Mouse (Mus musculus) G1E-ER4 (cell line): Measurements from ENCODE around the gene Smad6. TPM values are rescaled to one million over a fixed set of nuclear protein-coding genes. Genes with fewer than 3 reads are reported as not detected.

Experiments used
- GATA1 ChIP-seq: IDR thresholded peaks from one replicate; pipeline ENCODE4 v1.8.0; 2012; ENCODE audit warnings: low read length, inconsistent platforms
- polyA plus RNA-seq: library from polyadenylated mRNA; stranded (reverse); fragments of >175 nt; gene quantifications from 2 replicates; pipeline ENCODE4 v1.2.3, GENCODE M21; 2012

Gene Smad6
- polyA plus RNA-seq, 1 experiment: 14.2 TPM

DNA sequence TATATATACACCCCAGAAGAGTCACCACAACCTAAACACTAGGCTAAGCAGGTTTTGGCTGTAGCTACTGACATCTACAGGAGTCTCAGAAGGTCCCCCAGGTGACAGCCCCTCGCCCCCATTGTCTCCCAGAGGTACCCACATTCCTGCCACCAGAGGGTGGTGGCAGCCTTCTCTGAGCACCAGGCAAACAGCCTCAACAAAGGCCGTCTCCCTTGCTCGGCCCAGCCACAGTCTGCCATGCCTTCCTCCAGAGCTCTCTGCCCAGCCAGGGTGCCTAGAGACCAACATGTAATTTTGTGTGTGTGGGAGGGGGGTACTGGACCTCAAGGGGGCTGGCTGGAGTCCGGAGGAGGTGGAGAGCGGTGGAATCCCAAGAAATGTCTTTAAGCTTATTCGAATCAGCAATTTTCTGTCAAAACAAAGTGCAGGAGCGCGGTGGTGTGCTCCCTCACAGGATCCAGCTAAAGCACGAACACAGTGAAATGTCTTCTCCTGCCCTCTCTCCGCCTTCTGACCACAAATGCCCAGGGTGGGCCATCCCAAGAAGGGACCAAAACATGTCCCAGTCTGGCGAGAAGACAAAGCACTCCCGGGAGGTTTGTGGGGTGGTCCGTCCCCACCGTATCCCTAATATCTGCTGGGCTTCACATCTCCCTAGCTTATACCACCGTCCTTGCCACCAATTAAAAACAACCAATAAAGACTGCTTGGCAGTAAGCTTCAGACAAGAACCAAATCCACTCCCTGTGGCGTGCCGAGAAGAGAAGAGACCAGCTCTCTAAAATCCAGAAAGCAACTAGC, 62.5 kb downstream of the Smad6 start:
- no peak for TF ChIP-seq GATA1

DNA sequence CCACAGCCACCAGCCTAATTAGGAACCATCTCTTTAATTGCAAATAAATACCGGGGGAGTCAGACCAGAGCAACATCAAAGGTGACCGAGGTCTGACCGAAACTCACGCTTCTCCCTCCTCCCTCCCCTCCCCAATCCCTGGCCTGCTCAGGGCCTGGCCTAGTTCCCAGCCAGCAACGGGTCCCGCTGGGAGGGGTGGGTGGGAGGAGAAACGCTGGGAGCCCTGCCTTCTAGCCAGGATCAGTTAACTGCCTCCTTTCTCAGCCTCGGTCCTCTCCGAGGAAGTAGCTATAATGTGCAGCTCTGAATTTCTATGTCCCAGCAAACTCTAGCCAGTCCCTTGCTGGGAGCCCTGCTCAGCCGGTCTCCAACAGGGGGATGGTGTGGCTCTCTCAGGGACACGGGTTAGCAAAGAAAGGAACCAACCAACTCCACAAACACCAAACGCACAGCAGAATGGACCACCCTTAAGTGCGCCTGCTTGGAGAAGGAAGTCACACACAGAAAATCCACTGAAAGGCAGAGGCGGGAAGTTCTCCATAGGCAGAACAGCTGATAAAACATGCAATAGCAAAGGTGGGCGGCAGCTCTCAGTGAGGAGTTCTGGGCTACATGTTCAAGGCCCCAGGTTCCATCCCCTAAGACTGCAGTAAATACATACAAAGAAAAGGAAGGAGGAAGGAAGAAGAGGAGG, 63.4 kb downstream of the Smad6 start:
- no peak for TF ChIP-seq GATA1

DNA sequence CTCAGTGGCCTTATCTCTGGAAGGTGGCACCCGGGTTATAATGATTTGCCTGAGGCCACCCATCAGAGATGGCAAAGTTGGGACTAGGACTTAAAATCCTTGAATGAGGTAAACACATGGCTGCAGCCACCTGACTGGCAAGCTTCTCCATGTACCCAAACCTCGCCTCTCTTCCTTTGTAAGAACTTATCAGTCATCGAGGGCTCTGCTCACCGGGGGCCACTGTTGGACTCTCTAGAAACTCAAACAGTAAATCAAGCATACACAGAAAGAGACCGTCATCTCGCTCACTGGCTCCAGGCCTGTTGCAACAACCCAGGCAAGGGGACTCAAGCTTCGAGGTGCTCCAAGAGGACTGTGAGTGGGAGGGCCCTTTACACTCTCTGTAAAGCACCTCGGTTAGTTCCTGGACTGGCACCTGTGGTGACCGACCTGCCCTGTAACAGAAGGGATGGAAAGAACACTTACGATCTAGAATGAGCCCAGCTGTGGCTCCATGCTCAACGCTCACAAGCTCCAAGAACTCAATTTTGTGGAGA, 64.1 kb downstream of the Smad6 start:
- TF ChIP-seq GATA1: no peak

DNA sequence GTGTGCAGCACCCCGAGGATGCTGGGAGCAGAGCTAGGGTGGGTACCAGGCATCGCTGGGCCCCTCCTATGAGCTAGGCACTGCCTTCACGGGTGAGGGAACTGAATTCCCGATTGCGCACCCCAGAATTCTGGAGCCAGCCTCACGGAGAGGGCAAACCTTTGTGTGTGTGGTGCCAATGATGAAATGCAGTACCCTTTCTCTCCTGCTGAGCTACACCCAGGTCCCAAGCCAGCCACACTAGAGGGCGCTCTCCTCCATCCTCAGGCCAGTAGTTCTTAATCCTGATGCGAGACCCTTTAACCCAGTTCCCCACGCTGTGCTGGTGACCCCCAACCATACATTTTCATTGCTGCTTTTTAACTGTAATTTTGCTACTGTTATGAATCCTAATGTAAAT, 65.8 kb downstream of the Smad6 start:
- no peak for TF ChIP-seq GATA1

DNA sequence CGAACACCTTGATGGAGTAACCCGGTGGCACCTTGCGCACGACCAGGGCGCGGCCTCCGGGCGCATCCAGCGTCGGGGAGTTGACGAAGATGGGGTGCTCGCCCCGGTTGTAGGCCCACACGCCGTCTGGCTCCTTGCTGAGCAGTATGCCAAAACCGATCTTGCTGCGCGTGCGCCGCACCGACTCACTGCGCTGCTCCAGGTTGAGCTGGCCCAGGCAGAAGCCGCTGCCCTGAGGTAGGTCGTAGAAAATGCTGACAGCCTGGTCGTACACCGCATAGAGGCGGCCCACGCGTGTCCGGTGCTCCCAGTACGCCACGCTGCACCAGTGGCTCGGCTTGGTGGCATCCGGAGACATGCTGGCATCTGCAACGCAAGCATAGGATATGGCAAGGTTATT, 68.2 kb downstream of the Smad6 start:
- no peak for TF ChIP-seq GATA1

DNA sequence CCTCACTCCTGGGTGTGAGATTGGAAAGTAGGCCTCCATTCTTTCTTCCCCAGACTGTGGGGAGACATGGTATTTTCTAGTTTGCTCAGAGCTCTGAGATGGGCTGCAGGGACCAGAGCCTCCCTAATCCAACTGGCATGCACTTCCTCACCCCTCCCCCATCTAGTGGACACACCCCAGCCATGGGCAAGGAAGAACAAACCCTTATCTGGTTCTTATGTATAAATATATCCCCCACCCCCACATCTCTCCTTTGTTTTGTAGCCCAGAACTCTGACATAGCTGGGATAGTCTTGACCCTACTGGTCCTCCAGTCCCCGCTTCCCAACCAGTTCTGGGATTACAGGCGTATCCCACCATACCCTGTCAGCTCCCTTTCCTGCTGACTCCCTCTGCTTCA, 69.3 kb downstream of the Smad6 start:
- TF ChIP-seq GATA1: no peak

DNA sequence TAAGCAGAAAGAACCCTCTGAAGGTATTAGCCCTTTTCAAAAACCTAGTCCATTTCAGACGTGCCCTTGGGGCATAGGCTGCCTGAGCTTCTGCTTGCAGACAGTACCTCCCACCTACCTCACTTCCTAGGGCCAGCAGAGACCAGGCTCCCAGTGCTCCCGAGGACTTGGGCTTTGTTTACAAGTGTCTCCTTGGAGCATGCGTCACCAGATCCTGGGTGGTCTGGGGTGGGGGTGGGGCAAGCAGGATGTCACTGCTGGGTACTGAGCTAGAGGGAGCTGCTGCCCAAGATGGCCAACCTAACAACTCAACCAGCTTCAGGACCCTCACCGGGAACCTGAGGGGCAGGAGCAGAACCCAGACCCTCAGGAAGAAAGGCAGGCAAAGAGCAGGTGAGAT, 71.5 kb downstream of the Smad6 start:
- no peak for TF ChIP-seq GATA1

DNA sequence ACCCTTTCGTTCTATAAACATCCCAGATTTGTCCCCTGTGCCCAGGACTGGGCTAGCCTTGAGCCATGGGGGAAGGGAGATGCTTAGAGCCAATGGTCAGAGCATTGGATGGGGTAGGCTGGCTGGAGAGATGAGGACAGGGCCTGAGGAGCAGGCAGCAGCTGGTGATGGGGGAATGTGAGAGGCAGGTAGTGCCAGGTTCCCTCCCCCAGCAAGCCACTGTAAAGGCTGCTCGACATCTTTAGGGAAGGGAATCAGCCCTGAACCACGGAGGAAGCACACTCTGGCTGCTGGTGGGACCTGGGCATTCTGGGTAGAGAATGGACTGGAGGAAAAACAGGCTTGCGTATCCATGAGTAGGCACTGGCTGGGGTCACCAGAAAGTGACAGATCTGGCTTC, 72.5 kb downstream of the Smad6 start:
- no peak for TF ChIP-seq GATA1

DNA sequence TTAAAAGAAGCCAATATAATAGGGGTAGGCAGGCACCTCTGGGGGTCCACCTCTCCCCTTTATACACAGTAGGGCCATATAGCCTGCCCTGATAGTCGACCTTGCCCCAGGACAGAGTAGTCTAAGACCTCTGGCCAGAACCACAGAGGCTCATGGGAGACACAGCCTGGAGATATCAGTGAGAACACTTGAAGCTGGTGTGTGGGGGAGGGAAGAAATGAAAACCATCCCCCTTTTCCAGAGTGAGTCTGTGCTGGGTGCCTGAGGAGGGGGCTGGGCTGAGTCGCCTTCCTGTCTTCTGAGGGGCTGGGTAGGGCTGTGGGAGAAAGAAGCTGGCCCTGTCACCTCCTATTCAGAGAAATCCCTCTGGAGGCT, 79.3 kb downstream of the Smad6 start:
- no peak for TF ChIP-seq GATA1

DNA sequence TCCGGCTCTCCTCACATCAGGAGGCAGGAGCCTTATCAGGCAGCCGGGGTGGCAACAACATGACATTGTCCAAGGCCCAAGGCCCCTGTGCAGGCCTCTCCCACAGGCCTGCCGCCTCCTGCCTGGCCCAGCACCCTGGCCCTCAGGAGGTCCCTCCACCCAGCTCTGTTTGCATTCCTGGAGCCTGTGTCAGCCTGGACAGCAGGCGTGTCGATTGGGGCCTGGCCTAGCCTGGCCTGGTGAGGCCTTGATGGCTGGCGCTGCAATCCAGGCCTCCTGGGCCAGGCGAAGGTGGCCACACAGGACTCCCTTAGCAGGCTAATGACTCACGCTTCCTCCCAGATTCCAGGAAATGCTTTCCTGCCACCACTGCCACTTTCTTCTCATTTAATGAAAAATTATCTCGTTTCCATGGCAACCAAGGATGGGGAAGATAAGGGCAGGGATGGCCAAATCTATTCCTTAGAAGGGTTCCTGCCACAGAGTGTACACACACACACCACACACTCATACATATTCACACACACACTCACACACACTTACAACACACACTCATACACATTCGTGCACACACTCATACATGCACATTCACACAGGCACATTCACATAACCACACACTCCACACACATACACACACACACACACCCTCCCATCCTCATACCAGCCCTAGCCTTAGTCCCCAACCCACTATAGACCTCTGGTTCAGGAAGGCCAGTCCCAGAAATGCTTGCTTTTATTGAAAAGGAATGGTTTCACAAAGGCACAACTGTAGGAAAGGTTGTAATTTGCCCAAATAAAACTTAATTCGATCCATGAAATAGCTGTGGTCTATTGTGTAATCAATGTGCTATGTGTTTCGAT, 79.9 kb downstream of the Smad6 start:
- no peak for TF ChIP-seq GATA1

DNA sequence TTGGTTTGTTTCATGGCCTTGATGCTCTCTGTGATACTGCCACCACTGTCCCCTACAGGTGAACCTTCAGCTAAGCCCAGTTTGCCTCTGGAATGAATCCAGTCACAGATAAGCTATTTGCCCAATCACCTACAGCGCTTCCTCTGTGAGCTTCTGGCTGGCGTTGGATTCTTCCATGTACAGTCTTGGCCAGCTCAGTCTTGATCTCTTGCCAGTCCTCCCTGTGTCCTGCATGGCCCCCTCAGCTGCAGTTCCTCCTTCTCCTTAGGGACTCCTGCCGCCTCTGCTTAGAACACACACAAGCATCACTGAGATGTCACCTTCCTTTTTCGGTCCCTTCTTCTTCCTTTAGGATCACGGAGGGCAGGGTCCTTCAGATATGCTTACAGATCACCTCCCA, 85.6 kb downstream of the Smad6 start:
- TF ChIP-seq GATA1: no peak

DNA sequence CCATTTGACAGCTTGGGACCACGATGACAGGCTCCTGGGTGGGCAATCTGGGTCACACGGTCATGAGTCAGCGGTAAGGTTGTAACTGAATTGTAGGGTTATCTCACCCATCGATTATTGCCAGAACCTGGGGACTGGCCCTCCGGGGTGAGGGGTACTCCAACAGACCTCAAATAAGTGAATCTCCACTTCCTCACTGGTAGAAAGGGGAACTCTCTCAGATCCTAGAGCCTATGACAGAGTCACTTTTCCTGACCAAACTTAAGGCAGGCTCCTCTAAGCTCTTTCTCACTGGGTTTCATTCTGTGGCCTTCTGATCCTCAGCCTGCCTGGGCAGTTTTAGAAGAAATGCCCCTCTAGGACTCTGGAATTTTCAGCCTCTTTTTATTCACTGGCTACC, 88.8 kb downstream of the Smad6 start:
- TF ChIP-seq GATA1: no peak

DNA sequence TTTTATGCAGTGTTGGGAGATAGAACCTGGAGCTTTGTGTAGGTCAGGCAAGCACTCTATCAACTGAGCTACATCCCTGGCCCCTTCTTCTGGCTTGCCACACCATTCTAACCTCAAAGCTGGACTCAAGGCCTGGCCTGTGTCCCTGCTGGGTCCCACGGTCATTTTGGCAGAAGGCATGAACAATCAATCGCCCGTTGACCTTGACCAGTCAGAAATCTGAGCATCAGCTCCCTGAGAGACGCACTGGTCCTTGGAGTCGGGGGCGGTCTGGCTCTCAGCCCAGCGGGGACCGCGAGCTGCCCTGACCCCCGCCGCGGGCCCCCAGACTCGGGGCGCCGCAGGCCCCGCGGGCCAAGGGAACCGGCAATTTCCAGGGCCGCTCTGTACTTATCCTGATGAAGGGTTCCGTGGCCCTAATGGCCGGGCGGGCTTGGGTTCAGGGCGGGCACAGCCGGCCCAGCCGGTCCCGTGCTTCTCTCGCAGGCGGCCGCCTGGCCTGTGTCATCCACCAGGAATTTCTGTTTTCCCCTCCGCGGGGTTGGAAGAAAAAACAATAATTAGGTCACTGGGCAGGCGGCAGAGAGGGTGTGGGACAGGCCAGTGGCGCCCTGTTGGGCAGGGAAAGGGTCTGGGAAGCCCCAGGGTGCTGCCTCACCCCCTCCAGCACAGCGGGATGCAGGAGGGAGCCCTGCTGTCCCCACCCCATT, 94.4 kb downstream of the Smad6 start:
- no peak for TF ChIP-seq GATA1

DNA sequence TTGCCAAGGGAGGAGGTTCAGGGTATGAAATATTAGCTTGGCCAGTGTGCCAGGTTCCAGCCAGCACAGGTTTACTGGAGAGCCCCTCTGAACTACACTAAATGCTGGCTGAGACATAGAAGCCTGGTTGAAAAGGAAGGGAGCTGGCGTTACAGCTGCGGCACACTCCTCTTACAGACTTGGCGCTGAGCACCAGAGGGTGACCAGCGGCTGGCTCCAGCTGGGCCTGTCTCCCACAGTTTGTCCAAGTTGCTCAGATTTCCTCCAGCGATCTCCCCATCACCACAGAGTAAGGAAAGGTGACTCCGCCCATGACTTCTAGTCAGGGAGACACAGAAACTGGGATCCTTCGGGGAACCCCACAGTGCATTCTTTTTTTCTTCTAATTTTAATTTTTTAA, 95.5 kb downstream of the Smad6 start:
- no peak for TF ChIP-seq GATA1

DNA sequence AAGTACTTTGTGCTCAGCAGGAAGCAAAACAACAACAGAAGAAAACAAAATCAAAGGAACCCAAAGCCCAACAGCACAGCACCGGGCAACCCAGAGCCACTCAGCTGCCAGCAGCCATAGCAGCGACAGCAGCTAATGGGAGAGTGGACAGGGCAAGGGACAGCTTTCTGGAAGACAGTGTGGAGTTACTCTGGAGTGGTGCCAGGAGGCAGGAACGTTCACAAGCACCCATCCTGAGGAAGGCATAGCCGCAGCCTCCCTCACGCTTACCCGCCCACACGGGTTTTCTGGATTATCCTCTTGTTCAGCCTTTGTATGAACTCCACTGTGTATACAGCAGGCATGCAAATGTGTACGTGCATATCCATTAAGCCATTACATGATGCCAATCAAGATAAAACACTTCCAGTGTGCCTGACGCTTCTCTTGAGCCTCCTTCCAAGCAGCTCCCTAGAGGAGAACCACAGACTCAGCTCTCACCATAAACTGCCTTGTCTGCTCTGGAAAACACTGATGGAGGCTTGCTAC, 98.6 kb downstream of the Smad6 start:
- no peak for TF ChIP-seq GATA1
